Mouse (Mus musculus) forebrain, embryonic 12.5 days (tissue): ENCODE data around the gene Pnrc2. TPM values are rescaled to one million over a fixed set of nuclear protein-coding genes. Genes with fewer than 3 reads are reported as not detected.

Experiments
- ATAC-seq: fragments of 200-750 bp; cut with Nextera tagmentation; 2 replicates; pipeline ENCODE4 v1.8.0; 2017; ENCODE audit warnings: moderate TSS enrichment; ENCODE audit not compliant: low FRiP score
- H3K27ac ChIP-seq: fragments of 300-500 bp; sonication (generic); 2 replicates; pipeline ENCODE4 v1.5.1; 2016; ENCODE audit warnings: mild to moderate bottlenecking
- H3K27me3 ChIP-seq: fragments of 300-500 bp; sonication (generic); 2 replicates; pipeline ENCODE4 v1.6.1; 2016; ENCODE audit warnings: mild to moderate bottlenecking
- H3K36me3 ChIP-seq: fragments of 300-500 bp; sonication (generic); replicated peaks from 2 replicates; pipeline ENCODE4 v1.6.1; 2016; ENCODE audit warnings: mild to moderate bottlenecking
- H3K4me1 ChIP-seq: fragments of 300-500 bp; sonication (generic); 2 replicates; pipeline ENCODE4 v1.6.1; 2016
- H3K4me2 ChIP-seq: fragments of 300-500 bp; sonication (generic); 2 replicates; pipeline ENCODE4 v1.6.1; 2016; ENCODE audit warnings: mild to moderate bottlenecking, moderate library complexity
- H3K4me3 ChIP-seq: fragments of 300-500 bp; sonication (generic); replicated peaks from 2 replicates; pipeline ENCODE4 v1.5.1; 2016; ENCODE audit warnings: mild to moderate bottlenecking
- H3K9ac ChIP-seq: fragments of 300-500 bp; sonication (generic); 2 replicates; pipeline ENCODE4 v1.6.1; 2016; ENCODE audit warnings: mild to moderate bottlenecking
- H3K9me3 ChIP-seq: fragments of 300-500 bp; sonication (generic); 2 replicates; pipeline ENCODE4 v1.6.1; 2016
- WGBS: fragments of 180-500 bp; shearing (Covaris S2); methylation state at CpG from one replicate; pipeline ENCODE4 v1.1.7; 2016; 5-methylcytosine and 5-hydroxymethylcytosine counted together
- polyA plus RNA-seq: library from polyadenylated mRNA; unstranded; fragments of >200 nt; fragmentation: Nextera tagmentation; extraction: Ambion mirVana; gene quantifications from 2 replicates; pipeline ENCODE4 v1.2.1, GENCODE M21; 2016

Pnrc2 gene
- polyA plus RNA-seq, 1 experiment from 2014 or later, result 196 TPM

DNA sequence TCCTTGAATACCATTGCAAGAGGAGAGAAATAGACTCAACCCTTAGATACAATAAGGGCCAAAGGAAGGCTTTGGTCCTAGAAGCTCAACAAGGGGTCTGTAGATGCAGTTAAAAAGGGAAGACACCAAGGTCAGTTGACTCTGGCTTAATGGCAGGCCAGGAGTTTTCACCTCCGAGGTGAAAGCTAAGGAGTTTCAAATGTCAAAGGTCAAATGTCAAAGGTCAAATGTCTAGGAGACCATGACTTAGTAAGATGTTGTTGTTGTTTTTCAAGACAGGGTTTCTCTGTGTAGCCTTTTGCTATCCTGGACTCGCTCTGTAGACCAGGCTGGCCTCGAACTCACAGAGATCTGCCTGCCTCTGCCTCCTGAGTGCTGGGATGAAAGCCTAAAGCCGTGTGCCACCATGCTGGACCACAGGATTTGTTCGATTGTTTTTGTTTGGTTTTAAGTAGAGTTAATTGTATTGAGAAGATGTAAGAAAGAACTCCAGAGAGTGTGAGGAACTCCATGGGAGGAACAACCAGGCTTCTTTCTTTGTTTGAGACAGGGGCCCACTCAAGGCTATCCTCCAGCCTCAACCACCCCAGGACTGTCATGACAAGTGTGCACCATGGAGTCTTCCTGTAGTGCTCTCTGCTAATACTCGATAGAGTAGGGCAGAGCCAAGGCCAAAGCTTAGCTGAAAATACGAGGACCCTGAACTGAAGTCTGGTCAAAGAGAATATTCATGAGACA is 15.7 kb upstream of the Pnrc2 start:
- H3K4me1 ChIP-seq, result no peaks in the 10 kb centered on the region
- 88% methylated on average over 7 of the region's 7 CpGs for WGBS
- no peaks in the 10 kb centered on the region for H3K27me3 ChIP-seq
- no peak overlapping the region for H3K27ac ChIP-seq
- H3K9ac ChIP-seq, result no peak overlapping the region
- H3K4me3 ChIP-seq, result no peak overlapping the region
- no peak for ATAC-seq
- H3K36me3 ChIP-seq, result no peaks in the 10 kb centered on the region
- H3K4me2 ChIP-seq, result no peak overlapping the region
- H3K9me3 ChIP-seq, result no peaks in the 10 kb centered on the region

DNA sequence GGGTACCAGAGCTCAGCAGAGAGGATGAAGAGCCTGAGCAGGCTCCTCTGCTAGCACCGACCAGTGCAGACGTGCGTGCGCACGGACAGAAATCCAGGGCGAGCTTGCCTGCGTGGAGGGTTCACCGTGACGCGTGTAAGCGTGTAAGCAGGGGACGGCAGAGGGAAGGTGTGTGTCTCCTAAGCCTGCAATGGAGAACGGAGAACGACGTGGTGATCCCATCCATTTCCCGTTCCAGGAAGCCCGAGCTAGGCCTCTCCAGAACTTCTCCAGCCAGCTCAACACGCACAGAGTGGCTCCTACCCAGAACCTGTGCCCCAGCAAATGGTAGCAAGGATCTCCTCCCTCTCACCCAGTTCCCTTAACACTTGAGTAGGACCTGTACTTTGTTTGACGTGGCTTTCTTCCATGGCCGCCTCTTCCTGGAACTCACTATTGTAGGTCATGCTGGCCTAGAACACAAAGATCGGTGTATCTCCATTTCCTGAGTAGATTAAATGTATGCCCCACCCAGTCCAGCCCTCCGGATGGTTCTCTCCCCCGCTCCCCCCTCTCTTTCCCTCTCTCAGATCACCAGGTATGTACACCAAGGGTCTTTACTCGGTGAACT is 14.9 kb upstream of the Pnrc2 start:
- Histone ChIP-seq H3K4me1 (no peaks in the 10 kb centered on the region), H3K36me3 (no peaks in the 10 kb centered on the region), H3K4me2 (no peak overlapping the region), H3K27me3 (no peaks in the 10 kb centered on the region), H3K4me3 (no peak overlapping the region), H3K9ac (no peak overlapping the region), H3K27ac (no peak overlapping the region), H3K9me3 (no peaks in the 10 kb centered on the region)
- no peak for ATAC-seq
- WGBS, result 94% methylated on average over 24 of the region's 24 CpGs

- no peak for ATAC-seq
- no peak overlapping the region for H3K27ac ChIP-seq
- H3K9me3 ChIP-seq, result no peaks in the 10 kb centered on the region
- H3K4me1 ChIP-seq, result no peaks in the 10 kb centered on the region
- H3K27me3 ChIP-seq, result no peaks in the 10 kb centered on the region
- H3K4me3 ChIP-seq, result no peak overlapping the region
- H3K36me3 ChIP-seq, result no peaks in the 10 kb centered on the region
- 91% methylated on average over 4 of the region's 4 CpGs for WGBS
- H3K4me2 ChIP-seq, result no peak overlapping the region
- no peak overlapping the region for H3K9ac ChIP-seq
Measured at GRCm38 (mm10) chr4:135886184-135886583, 12.5 kb upstream of the Pnrc2 start.

DNA sequence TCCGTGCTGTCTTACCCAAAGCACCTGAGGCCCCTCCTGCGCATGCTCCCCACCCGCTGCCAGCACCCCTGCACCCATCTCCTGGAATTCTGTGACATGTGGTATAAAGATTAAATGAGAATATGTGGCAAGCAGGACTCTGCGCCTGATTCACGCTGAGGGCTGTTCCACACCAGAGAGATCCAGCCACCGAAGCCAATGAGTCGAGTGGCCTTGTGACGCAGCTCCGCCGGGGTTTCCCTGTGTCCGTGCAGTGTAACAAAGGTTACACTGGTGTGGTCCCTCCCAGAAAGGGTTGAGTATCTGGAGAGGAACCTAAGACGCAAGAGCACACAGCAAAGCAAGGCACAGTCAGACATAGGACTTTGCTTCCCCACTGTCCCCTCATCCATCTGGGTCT is 12.0 kb upstream of the Pnrc2 start:
- Histone ChIP-seq H3K27me3 (no peaks in the 10 kb centered on the region), H3K9me3 (no peaks in the 10 kb centered on the region), H3K36me3 (no peaks in the 10 kb centered on the region), H3K27ac (no peak overlapping the region), H3K4me3 (no peak overlapping the region), H3K9ac (no peak overlapping the region; the same call in 1 of the 2 replicates), H3K4me2 (no peak overlapping the region), H3K4me1 (no peaks in the 10 kb centered on the region)
- WGBS, result 94% methylated on average over 12 of the region's 12 CpGs
- ATAC-seq, result no peak

DNA sequence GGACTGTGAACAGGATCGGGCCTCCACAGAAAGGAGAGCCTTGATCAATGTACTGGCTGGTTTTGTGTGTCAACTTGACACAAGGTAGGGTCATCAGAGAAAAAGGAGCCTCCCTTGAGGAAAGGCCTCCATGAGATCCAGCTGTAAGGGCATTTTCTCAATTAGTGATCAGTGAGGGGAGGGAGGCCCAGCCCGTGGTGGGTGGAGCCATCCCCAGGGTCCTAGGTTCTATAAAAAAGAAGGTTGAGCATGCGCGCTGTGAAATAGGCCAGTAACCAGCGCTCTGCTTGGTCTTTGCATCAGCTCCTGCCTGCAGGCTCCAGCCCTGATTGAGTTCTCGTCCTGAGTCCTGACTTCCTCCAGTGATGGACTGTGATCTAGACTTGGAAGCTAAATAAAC is 10.9 kb upstream of the Pnrc2 start:
- no peak for ATAC-seq
- Histone ChIP-seq H3K9me3 (no peaks in the 10 kb centered on the region), H3K9ac (no peak overlapping the region), H3K4me3 (no peak overlapping the region), H3K36me3 (no peaks in the 10 kb centered on the region), H3K27me3 (no peaks in the 10 kb centered on the region), H3K4me2 (no peak overlapping the region), H3K4me1 (no peaks in the 10 kb centered on the region), H3K27ac (no peak overlapping the region)
- 59% methylated on average over 6 of the region's 6 CpGs for WGBS

GRCm38 (mm10) chr4:135883881-135884516 is 10.3 kb upstream of the Pnrc2 start:
- WGBS, result 65% methylated on average over 7 of the region's 7 CpGs
- Histone ChIP-seq H3K4me3 (no peak overlapping the region), H3K36me3 (no peaks in the 10 kb centered on the region), H3K27ac (no peak overlapping the region), H3K4me1 (no peaks in the 10 kb centered on the region), H3K4me2 (no peak overlapping the region), H3K9ac (no peak overlapping the region), H3K9me3 (no peaks in the 10 kb centered on the region), H3K27me3 (no peaks in the 10 kb centered on the region)
- no peak for ATAC-seq

GRCm38 (mm10) chr4:135883401-135883851 is 9.8 kb upstream of the Pnrc2 start:
- Histone ChIP-seq H3K27ac (no peak overlapping the region), H3K27me3 (no peaks in the 10 kb centered on the region), H3K4me2 (no peak overlapping the region), H3K36me3 (no peaks in the 10 kb centered on the region), H3K9ac (no peak overlapping the region), H3K4me3 (no peak overlapping the region), H3K4me1 (no peaks in the 10 kb centered on the region), H3K9me3 (no peaks in the 10 kb centered on the region)
- 46% methylated on average over 10 of the region's 10 CpGs for WGBS
- ATAC-seq, result no peak

DNA sequence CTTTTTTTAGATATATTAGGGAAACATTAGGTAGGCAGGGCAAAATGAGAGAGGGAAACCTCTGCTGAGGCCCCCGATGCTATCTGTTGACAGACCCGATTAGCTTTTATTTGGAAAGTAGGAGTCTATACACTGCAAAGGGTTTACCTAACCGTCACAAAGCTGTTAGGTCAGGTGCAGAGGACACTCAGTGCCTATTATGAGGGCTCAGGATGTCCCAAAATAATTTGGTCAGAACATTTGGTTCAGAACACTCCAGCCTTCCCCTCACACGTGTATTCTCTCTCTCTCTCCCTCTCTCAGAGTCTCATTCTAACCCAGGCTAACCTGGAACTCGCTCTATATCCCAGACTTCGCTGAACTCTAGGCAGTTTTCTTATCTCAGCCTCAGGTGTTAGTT is 8.4 kb upstream of the Pnrc2 start:
- Histone ChIP-seq H3K4me1 (peaks cover 1% of the 10 kb centered on the region), H3K27me3 (no peaks in the 10 kb centered on the region), H3K4me3 (no peak overlapping the region), H3K9ac (no peak overlapping the region), H3K9me3 (no peaks in the 10 kb centered on the region), H3K4me2 (no peak overlapping the region), H3K36me3 (no peaks in the 10 kb centered on the region), H3K27ac (no peak overlapping the region)
- WGBS, result 80% methylated on average over 6 of the region's 6 CpGs
- no peak for ATAC-seq

- no peak for ATAC-seq
- Histone ChIP-seq H3K36me3 (no peaks in the 10 kb centered on the region), H3K27ac (no peak overlapping the region), H3K4me3 (no peak overlapping the region), H3K27me3 (no peaks in the 10 kb centered on the region), H3K9me3 (no peaks in the 10 kb centered on the region), H3K4me2 (no peak overlapping the region), H3K9ac (no peak overlapping the region), H3K4me1 (peaks cover 16% of the 10 kb centered on the region)
- 89% methylated on average over 10 of the region's 10 CpGs for WGBS
Measured at GRCm38 (mm10) chr4:135880576-135880975, 6.9 kb upstream of the Pnrc2 start.

DNA sequence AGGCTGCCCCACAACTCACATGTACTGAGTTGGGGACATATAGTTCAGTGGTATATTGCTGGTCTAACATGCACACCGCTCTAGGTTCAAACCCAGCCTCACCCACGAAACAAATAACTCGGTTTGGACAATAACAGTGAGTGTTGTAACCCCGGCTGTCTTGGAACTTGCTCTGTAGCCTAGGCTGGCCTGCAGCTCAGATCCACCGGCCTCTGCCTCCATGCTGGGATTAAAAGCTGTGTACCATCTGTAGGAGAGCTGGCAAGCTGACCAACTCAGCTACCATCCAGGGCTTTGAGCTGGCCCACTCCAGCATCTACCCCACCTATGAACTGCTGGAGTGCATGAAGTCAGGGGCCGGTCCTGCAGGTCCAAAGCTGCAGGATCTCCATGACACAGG is 6.4 kb upstream of the Pnrc2 start:
- WGBS, result 92% methylated on average over 6 of the region's 6 CpGs
- H3K4me3 ChIP-seq, result no peak overlapping the region

DNA sequence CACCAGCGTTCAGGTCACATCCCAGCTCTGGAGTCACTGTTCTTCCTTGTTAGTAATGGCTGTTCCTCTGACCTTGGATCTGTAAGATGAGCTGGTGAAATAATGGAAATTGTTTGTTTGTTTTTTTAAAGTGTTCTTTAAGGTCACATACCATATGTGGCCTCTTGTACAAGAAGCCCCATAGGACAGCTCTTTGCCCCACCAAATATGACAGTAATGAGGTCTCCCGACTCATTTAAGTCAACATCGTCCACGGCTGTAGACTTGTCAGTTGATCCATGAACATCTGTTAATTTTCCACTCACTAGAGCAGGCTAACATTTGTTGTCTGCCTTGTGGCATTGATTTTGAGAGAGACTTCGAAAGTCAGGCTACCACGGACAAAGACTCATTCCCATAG is 5.4 kb upstream of the Pnrc2 start:
- Histone ChIP-seq H3K27me3 (no peaks in the 10 kb centered on the region), H3K9me3 (no peaks in the 10 kb centered on the region), H3K4me1 (peaks cover 30% of the 10 kb centered on the region), H3K4me2 (no peak overlapping the region), H3K36me3 (no peaks in the 10 kb centered on the region), H3K4me3 (no peak overlapping the region), H3K9ac (no peak overlapping the region), H3K27ac (no peak overlapping the region)
- no peak for ATAC-seq
- WGBS, result 82% methylated on average over 6 of the region's 6 CpGs

More for the DNA sequence above, 6.4 kb upstream of the Pnrc2 start:
- Histone ChIP-seq H3K36me3 (no peaks in the 10 kb centered on the region), H3K4me2 (no peak overlapping the region), H3K4me1 (peaks cover 20% of the 10 kb centered on the region), H3K9me3 (no peaks in the 10 kb centered on the region), H3K27me3 (no peaks in the 10 kb centered on the region), H3K9ac (no peak overlapping the region), H3K27ac (no peak overlapping the region)
- no peak for ATAC-seq

GRCm38 (mm10) chr4:135877742-135878141 is 4.1 kb upstream of the Pnrc2 start:
- no peak overlapping the region for H3K9ac ChIP-seq
- H3K27me3 ChIP-seq, result no peaks in the 10 kb centered on the region
- H3K4me3 ChIP-seq, result no peak overlapping the region
- WGBS, result 69% methylated on average over 2 of the region's 2 CpGs
- H3K4me2 ChIP-seq, result no peak overlapping the region
- no peaks in the 10 kb centered on the region for H3K9me3 ChIP-seq
- H3K36me3 ChIP-seq, result no peaks in the 10 kb centered on the region
- ATAC-seq, result no peak
- peaks cover 32% of the 10 kb centered on the region for H3K4me1 ChIP-seq
- no peak overlapping the region for H3K27ac ChIP-seq
